Mouse (Mus musculus): ENCODE data around the gene Shisa5. TPM values are rescaled to one million over a fixed set of nuclear protein-coding genes. Genes with fewer than 3 reads are reported as not detected.

Shisa5 gene
- polyA plus RNA-seq, 1 experiment = 2.6 TPM

DNA sequence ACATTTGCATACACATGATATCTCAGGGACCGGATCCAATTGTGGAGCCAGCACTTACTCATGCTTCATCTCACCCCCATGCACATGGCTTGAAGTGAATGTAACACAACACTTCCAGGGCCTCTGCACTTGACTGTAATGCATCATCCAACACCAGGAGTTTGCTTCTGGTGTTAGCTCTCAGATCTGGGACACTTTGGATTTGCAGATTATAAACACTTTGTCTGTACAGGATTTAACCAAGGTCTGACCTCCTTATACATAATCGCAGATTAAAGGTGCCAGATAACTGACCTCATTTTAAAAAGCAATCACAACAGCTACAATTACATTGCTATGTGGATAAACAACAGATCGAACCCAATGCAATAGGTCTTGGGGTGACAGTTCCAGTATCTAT is 42.2 kb downstream of the Shisa5 start:
- Histone ChIP-seq H3K4me3 (replicated peaks) (peak overlapping the region; percentile 77), H3K36me3 (ENCODE audit: control insufficient read depth) (peaks cover 30% of the 10 kb centered on the region), H3K9me3 (ENCODE audit: control insufficient read depth, low read length) (no peaks in the 10 kb centered on the region), H3K27me3 (ENCODE audit: control insufficient read depth) (no peaks in the 10 kb centered on the region), H3K4me1 (ENCODE audit: control insufficient read depth) (peaks cover 34% of the 10 kb centered on the region)
- no peak for TF ChIP-seq TAL1 (IDR thresholded peaks at IDR 0.05; ENCODE audit: low read length)
- TF ChIP-seq GATA1 (IDR thresholded peaks at IDR 0.05; ENCODE audit: low read length) = no peak

DNA sequence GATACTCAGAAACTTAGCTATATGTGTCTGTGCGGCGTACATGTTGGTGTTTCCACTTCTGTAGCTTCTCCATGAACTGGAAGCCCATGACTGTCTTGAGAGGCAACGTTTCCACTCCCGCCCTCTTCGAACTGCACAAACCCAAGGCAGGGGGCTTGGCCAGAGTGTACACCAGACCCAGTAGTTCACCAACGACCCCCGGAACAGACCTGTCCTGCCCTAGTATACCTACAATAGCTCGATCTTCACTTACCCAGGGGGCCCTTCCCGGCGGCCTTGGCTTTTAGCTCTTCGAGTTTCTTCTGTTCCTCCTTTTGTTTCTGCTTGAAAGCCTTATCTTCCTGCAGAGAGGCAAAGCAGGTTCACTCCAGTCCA is 43.4 kb downstream of the Shisa5 start:
- peaks cover 30% of the 10 kb centered on the region for H3K36me3 ChIP-seq (ENCODE audit: control insufficient read depth)
- no peaks in the 10 kb centered on the region for H3K9me3 ChIP-seq (ENCODE audit: control insufficient read depth, low read length)
- no peaks in the 10 kb centered on the region for H3K27me3 ChIP-seq (ENCODE audit: control insufficient read depth)
- peak overlapping the region; percentile 77 for H3K4me3 ChIP-seq (replicated peaks)
- peaks cover 37% of the 10 kb centered on the region for H3K4me1 ChIP-seq (ENCODE audit: control insufficient read depth)
- no peak for TF ChIP-seq TAL1 (IDR thresholded peaks at IDR 0.05; ENCODE audit: low read length)
- no peak for TF ChIP-seq GATA1 (IDR thresholded peaks at IDR 0.05; ENCODE audit: low read length)

DNA sequence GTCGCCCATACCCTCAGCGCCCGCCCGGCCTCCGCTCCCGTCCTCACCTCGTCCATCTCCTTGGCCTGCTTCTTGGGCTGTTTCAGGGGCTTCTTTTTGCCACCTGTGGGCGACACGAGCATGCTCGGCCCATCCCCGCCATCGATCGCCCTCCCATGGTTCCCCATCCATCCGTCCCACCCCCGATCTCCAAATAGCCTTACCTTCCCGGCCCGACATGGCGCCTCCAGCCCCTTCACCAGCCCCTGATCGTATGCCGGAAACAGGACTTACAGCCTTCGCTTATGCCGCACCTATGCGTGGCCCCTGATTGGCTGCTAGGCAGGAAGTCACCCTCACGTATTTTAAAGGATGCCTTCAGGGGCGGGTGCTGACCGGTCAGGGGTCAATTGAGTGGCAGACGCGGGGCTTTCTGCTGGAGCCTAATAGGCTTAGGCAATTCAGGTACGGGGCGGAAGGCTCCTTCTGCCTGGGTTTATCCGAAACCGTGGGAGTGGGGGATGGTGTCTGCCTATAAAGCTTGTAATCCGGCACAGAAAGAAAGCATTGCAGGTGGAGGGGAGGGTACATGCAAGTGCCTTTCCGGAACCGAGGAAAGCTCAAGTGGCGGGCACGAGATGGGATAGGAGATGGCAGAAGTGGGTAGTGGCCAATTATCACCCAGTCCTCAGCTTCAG is 43.9 kb downstream of the Shisa5 start, which contains the start of the genes Ccdc51 and Tma7:
Ccdc51 (plus strand) TSS at position 370 of the 677 bp plus-strand sequence.
Tma7 (minus strand) TSS at position 464 of the 677 bp plus-strand sequence.
- H3K9me3 ChIP-seq (ENCODE audit: control insufficient read depth, low read length) = no peaks in the 10 kb centered on the region
- H3K27me3 ChIP-seq (ENCODE audit: control insufficient read depth) = no peaks in the 10 kb centered on the region
- TF ChIP-seq TAL1 (IDR thresholded peaks at IDR 0.05; ENCODE audit: low read length) (no peak), GATA1 (IDR thresholded peaks at IDR 0.05; ENCODE audit: low read length) (no peak)
- peaks cover 40% of the 10 kb centered on the region for H3K4me1 ChIP-seq (ENCODE audit: control insufficient read depth)
- peaks cover 30% of the 10 kb centered on the region for H3K36me3 ChIP-seq (ENCODE audit: control insufficient read depth)
- H3K4me3 ChIP-seq (replicated peaks) = peak within 1 kb of the TSS; percentile 77

DNA sequence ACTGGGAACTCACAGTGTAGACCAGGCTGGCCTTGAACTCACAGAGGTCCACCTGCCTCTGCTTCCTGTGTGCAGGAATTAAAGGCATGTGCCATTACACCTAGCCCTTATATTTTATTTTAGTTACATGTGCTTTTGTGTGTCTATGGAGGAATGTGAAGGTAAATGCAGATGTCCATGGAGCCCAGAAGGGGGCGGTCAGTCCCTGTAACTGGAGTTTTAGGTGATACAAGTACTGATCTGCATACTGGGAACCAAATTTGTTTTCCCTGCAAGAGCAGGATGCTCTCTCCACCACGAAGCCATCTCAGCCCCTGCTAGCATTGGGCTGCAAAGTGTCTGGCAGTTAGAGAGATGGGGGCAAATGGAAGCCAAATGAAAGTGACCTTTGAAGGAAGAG is 46.6 kb downstream of the Shisa5 start:
- Histone ChIP-seq H3K27me3 (ENCODE audit: control insufficient read depth) (no peaks in the 10 kb centered on the region), H3K36me3 (ENCODE audit: control insufficient read depth) (peaks cover 21% of the 10 kb centered on the region), H3K4me3 (replicated peaks) (no peak overlapping the region), H3K4me1 (ENCODE audit: control insufficient read depth) (peaks cover 44% of the 10 kb centered on the region), H3K9me3 (ENCODE audit: control insufficient read depth, low read length) (no peaks in the 10 kb centered on the region)
- TF ChIP-seq GATA1 (IDR thresholded peaks at IDR 0.05; ENCODE audit: low read length) = no peak
- TF ChIP-seq TAL1 (IDR thresholded peaks at IDR 0.05; ENCODE audit: low read length) = no peak

DNA sequence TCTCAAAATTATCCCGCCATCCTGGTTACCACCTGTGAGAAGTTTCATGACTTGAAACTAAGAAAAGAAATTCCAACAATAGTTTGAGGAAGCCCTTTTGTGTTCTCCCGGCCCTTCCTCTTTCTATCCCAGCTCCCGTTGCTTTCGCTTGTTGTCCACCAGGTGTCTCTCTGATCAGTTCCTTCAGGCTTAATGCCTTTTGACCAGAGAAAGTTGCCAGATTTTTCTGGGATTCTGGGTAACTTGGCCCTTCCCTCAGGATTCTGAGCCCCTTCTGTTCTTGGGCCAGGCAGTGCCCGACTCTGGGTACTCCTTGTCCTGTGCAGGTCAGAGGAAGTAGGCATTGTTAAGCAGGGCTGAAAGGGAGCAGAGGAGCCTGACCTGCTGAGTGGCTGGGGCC is 49.6 kb downstream of the Shisa5 start:
- no peak overlapping the region for H3K4me3 ChIP-seq (replicated peaks)
- no peaks in the 10 kb centered on the region for H3K9me3 ChIP-seq (ENCODE audit: control insufficient read depth, low read length)
- peaks cover 23% of the 10 kb centered on the region for H3K4me1 ChIP-seq (ENCODE audit: control insufficient read depth)
- peaks cover 40% of the 10 kb centered on the region for H3K36me3 ChIP-seq (ENCODE audit: control insufficient read depth)
- no peak for TF ChIP-seq GATA1 (IDR thresholded peaks at IDR 0.05; ENCODE audit: low read length)
- TF ChIP-seq TAL1 (IDR thresholded peaks at IDR 0.05; ENCODE audit: low read length) = no peak
- H3K27me3 ChIP-seq (ENCODE audit: control insufficient read depth) = 0 out of 2 replicates have a peak, but pooled peaks cover under 1% of the 10 kb centered on the region

DNA sequence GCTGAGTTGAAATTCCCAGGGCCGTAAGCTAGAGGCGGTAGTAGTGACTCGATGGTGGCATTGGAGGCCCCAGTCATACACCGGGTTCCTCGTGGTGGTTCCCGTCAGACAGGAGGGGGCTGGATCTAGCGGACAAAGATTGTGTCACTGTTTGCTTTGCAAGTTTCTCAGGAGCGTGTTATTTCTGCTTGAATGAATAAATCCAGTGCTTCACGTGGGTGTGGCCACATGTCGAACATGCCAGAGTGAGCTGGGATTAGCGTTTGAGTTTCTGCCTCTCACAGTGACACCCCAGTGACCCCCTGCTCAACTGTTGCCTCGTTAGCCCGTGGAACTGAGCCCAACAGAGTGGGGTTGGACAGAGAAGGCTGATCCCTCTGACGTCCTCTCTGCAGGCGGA is 52.1 kb downstream of the Shisa5 start:
- TF ChIP-seq TAL1 (IDR thresholded peaks at IDR 0.05; ENCODE audit: low read length) = no peak
- no peak for TF ChIP-seq GATA1 (IDR thresholded peaks at IDR 0.05; ENCODE audit: low read length)
- peaks cover 40% of the 10 kb centered on the region for H3K36me3 ChIP-seq (ENCODE audit: control insufficient read depth)

DNA sequence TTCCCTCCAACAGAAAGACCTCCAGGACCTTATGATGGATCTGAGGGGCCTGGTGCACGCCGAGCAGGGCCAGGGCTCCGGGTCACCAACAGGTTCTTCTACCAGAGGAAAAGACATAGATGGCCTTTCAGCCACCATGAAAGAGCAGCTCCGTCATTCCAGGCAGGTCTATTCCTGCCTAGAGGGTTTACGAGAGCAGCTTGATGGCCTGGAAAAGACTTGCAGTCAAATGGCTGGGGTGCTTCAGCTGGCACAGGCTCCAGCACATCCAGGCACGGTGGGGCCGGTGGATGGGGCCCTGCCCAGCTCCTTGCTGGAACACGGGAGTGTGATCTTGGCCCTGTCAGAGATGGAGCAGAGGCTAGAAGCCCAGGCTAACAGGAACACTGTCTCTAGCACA is 53.4 kb downstream of the Shisa5 start:
- Histone ChIP-seq H3K27me3 (ENCODE audit: control insufficient read depth) (peaks cover 38% of the 10 kb centered on the region), H3K36me3 (ENCODE audit: control insufficient read depth) (peaks cover 40% of the 10 kb centered on the region), H3K9me3 (ENCODE audit: control insufficient read depth, low read length) (no peaks in the 10 kb centered on the region; the same call in 1 of the 2 replicates), H3K4me1 (ENCODE audit: control insufficient read depth) (peaks cover 14% of the 10 kb centered on the region), H3K4me3 (replicated peaks) (no peak overlapping the region)
- TF ChIP-seq GATA1 (IDR thresholded peaks at IDR 0.05; ENCODE audit: low read length) = no peak

More for the DNA sequence above, 52.1 kb downstream of the Shisa5 start:
- no peaks in the 10 kb centered on the region; the same call in 1 of the 2 replicates for H3K9me3 ChIP-seq (ENCODE audit: control insufficient read depth, low read length)
- H3K4me3 ChIP-seq (replicated peaks) = no peak overlapping the region
- H3K27me3 ChIP-seq (ENCODE audit: control insufficient read depth) = peaks cover 25% of the 10 kb centered on the region
- peaks cover 14% of the 10 kb centered on the region for H3K4me1 ChIP-seq (ENCODE audit: control insufficient read depth)

DNA sequence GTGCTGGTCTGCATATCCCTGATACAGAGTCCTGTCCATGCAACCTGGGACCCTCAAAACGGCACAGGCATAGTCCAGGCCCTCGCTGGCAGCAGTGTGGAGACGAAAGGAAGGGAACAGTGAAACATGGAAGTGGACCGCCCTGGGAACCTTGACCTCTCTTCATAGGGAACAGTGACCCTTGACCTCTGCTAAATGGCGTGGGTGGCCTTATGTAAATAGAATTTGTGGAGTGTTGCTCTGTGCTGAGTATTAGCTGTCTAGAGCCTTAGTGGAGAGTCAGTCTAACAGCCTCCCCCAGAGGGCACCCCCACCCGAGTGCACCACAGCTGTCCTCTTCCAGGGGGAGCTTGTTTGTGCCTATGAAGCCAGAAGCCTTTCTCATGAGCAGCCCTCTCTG is 54.4 kb downstream of the Shisa5 start:
- Histone ChIP-seq H3K27me3 (ENCODE audit: control insufficient read depth) (peaks cover 46% of the 10 kb centered on the region), H3K36me3 (ENCODE audit: control insufficient read depth) (peaks cover 40% of the 10 kb centered on the region)

DNA sequence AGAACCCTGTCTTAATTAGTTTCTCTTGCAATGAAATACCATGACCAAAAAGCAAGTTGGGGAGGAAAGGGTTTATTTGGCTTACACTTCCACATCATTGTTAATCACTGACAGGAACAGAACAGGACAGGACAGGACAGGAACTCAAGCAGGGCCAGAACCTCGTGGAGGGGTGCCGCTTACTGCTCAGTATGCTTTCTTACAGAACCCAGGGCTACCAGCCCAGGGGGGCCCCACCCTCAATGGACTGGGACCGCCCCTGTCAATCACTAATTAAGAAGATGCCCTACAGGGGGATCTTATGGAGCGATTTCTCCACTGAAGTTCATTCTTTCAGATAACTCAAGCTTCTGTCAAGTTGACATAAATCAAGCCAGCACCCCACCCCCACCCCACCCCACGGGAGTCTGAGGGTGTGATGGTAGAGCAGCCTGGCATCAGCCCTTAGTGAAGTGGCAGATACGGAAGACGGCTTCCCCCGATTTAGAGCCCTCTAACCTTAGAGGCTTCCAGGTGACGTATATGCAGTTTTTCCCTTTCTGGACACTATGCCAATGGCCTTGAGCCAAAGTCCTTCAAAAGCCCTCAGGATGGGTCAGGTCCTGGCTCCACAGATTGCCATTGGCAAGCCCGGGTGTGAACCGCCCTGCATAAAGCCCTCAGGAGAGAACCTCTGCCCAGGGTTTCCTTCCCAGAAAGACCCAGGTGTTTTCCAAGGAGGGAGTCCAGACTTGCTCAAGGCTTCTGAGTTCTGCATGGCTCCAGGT is 55.6 kb downstream of the Shisa5 start:
- TF ChIP-seq TAL1 (IDR thresholded peaks at IDR 0.05; ENCODE audit: low read length) (no peak), GATA1 (IDR thresholded peaks at IDR 0.05; ENCODE audit: low read length) (no peak)
- no peaks in the 10 kb centered on the region; the same call in 1 of the 2 replicates for H3K9me3 ChIP-seq (ENCODE audit: control insufficient read depth, low read length)
- H3K27me3 ChIP-seq (ENCODE audit: control insufficient read depth) = peaks cover 57% of the 10 kb centered on the region
- H3K4me3 ChIP-seq (replicated peaks) = no peak overlapping the region
- H3K4me1 ChIP-seq (ENCODE audit: control insufficient read depth) = peaks cover 6% of the 10 kb centered on the region
- H3K36me3 ChIP-seq (ENCODE audit: control insufficient read depth) = peaks cover 39% of the 10 kb centered on the region

More for the DNA sequence above, 54.4 kb downstream of the Shisa5 start:
- no peak for TF ChIP-seq TAL1 (IDR thresholded peaks at IDR 0.05; ENCODE audit: low read length)
- TF ChIP-seq GATA1 (IDR thresholded peaks at IDR 0.05; ENCODE audit: low read length) = no peak
- H3K4me3 ChIP-seq (replicated peaks) = no peak overlapping the region
- peaks cover 9% of the 10 kb centered on the region for H3K4me1 ChIP-seq (ENCODE audit: control insufficient read depth)
- no peaks in the 10 kb centered on the region; the same call in 1 of the 2 replicates for H3K9me3 ChIP-seq (ENCODE audit: control insufficient read depth, low read length)
